Comparison of ENCODE assay signal across 13 mouse cellular contexts in the genomic region with DNA sequence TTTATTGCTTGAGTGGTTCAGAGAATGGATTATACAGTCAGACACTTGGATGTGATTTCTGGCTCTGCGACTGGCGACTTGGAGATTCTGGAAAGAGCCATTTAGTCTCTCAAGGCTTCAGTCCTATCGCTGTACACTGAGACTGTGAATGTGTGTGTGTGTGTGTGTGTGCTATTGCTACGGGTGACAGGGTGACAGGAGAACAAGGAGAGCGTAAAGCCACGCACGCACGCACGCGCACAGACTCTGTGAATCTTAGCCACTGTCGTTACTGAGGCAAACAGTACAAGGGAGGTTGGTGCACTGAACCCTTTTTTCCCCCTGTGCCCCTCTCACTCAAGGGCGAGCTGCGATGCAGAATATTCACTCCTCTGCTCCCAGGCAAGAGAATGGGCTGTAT. TPM values are rescaled to one million over a fixed set of nuclear protein-coding genes. Genes with fewer than 3 reads are reported as not detected.
DNase-seq lines count a peak whose midpoint lies in the region; ATAC-seq and TF ChIP-seq lines count a peak whose summit lies in the region.
"Had no signal": no experiment of that assay in that cellular context is flagged by ENCODE, and none has a peak within 500 bp of the region (broad histone marks: within the 10 kb centered on the region; RNA-seq: fewer than 3 reads in every experiment).

No protein-coding gene starts in this region.

- 41% methylated on average over 13 of the region's 13 CpGs for WGBS in kidney, embryonic 14.5 days
- WGBS in thymus, adult 2 months = 58% methylated on average over 13 of the region's 13 CpGs
- WGBS in hindbrain, embryonic 14.5 days = 44% methylated on average over 13 of the region's 13 CpGs

- no peak for TF ChIP-seq CTCF in thymus, adult 2 months (IDR thresholded peaks at IDR 0.05; ENCODE audit: borderline replicate concordance, control insufficient read depth, extremely low read depth, insufficient read depth, low read length, poor library complexity)

- H3K36me3 ChIP-seq in kidney, embryonic 14.5 days (ENCODE audit: control insufficient read depth, insufficient read depth, low read length) = no peaks in the 10 kb centered on the region
- no peaks in the 10 kb centered on the region for H3K36me3 ChIP-seq in thymus, adult 2 months (ENCODE audit: control insufficient read depth, insufficient read depth, low read length)
- H3K36me3 ChIP-seq in hindbrain, embryonic 14.5 days (replicated peaks; ENCODE audit: control insufficient read depth, insufficient read depth) = no peaks in the 10 kb centered on the region

- H3K27me3 ChIP-seq in kidney, embryonic 14.5 days (ENCODE audit: control insufficient read depth, insufficient read depth, low read length) = no peaks in the 10 kb centered on the region
- no peaks in the 10 kb centered on the region for H3K27me3 ChIP-seq in thymus, adult 2 months (ENCODE audit: control insufficient read depth, insufficient read depth, low read length)
- H3K27me3 ChIP-seq in hindbrain, embryonic 14.5 days (ENCODE audit: control insufficient read depth, insufficient read depth, low read length) = no peaks in the 10 kb centered on the region

- 0 out of 2 replicates have a peak, but pooled peaks have one; percentile 18 for TF ChIP-seq POLR2A in thymus, adult 2 months (IDR thresholded peaks at IDR 0.05; ENCODE audit: control insufficient read depth, extremely low read depth, insufficient read depth, low read length, poor library complexity)

- no peaks in the 10 kb centered on the region for H3K9me3 ChIP-seq in kidney, embryonic 14.5 days (ENCODE audit: control insufficient read depth, low read length)
- no peaks in the 10 kb centered on the region for H3K9me3 ChIP-seq in hindbrain, embryonic 14.5 days (ENCODE audit: control insufficient read depth, low read length)
- H3K9me3 ChIP-seq: G1E had no signal

- H3K9ac ChIP-seq in kidney, embryonic 14.5 days (ENCODE audit: low read depth, low read length) = peak overlapping the region; percentile 23; the same call in 1 of the 2 replicates
- H3K9ac ChIP-seq in hindbrain, embryonic 14.5 days = 0 out of 2 replicates have a peak overlapping the region, but pooled peaks have one; percentile 24

- peaks cover 26% of the 10 kb centered on the region for H3K4me1 ChIP-seq in kidney, embryonic 14.5 days (ENCODE audit: control insufficient read depth, insufficient read depth, low read length)
- peaks cover 31% of the 10 kb centered on the region for H3K4me1 ChIP-seq in thymus, adult 2 months (replicated peaks; ENCODE audit: control insufficient read depth, insufficient read depth, low read length)
- H3K4me1 ChIP-seq in hindbrain, embryonic 14.5 days (replicated peaks; ENCODE audit: control insufficient read depth, insufficient read depth, low read length) = peaks cover 31% of the 10 kb centered on the region

- no peak overlapping the region for H3K4me3 ChIP-seq in kidney, embryonic 14.5 days (ENCODE audit: low read length)
- no peak overlapping the region for H3K4me3 ChIP-seq in thymus, adult 2 months (ENCODE audit: control insufficient read depth, insufficient read depth, low read length)
- H3K4me3 ChIP-seq in hindbrain, embryonic 14.5 days (replicated peaks; ENCODE audit: low read length) = no peak overlapping the region
- H3K4me3 ChIP-seq: left cerebral cortex, adult 2 months had no signal

- no peak for DNase-seq in kidney, adult 9 months
- DNase-seq in thymus, adult 2 months = no peak
- DNase-seq in thymus, postnatal 36 days = no peak
- DNase-seq in hindbrain, embryonic 14.5 days (ENCODE audit: low spot score) = peak; percentile 36
- DNase-seq in retina, postnatal 1 day = peak; percentile 69
- DNase-seq: heart, adult 18-20 months; heart, postnatal 14 days; liver had no signal

- H3K27ac ChIP-seq in kidney, embryonic 14.5 days (ENCODE audit: low read depth, low read length) = no peak overlapping the region
- H3K27ac ChIP-seq in thymus, adult 2 months (ENCODE audit: control insufficient read depth, insufficient read depth, low read length) = no peak overlapping the region
- H3K27ac ChIP-seq in hindbrain, embryonic 14.5 days = peak overlapping the region; percentile 26; the same call in 1 of the 2 replicates
- H3K27ac ChIP-seq: left cerebral cortex, adult 2 months had no signal

- no peak for ATAC-seq in kidney, embryonic 14.5 days (ENCODE audit: low FRiP score, low TSS enrichment)
- no peak for ATAC-seq in hindbrain, embryonic 14.5 days (ENCODE audit: low FRiP score)
- no peak for ATAC-seq in erythroid progenitor cell, adult 5-6 weeks (replicated peaks; ENCODE audit: low FRiP score, poor library complexity, severe bottlenecking)
- ATAC-seq: activated CD4-positive, CD25-positive, alpha-beta regulatory T cell, adult 4 months had no signal

- H3K4me2 ChIP-seq in kidney, embryonic 14.5 days (replicated peaks; ENCODE audit: low read depth, low read length) = peak overlapping the region; percentile 19
- 0 out of 2 replicates have a peak overlapping the region, but pooled peaks have one; percentile 15 for H3K4me2 ChIP-seq in hindbrain, embryonic 14.5 days (replicated peaks)

RNA-seq across cellular contexts. Expression of a gene that starts 1.4 kb away (rescaled TPM):
- 10.7 and 11.0 TPM in 2 replicates for polyA plus RNA-seq in kidney, embryonic 14.5 days (2014; fragmentation: Nextera tagmentation; extraction: Ambion mirVana)
- polyA plus RNA-seq in thymus, adult 2 months (2012; rRNA removed) = 479 and 508 TPM in 2 replicates
- 17.4 and 20.0 TPM in 2 replicates for polyA plus RNA-seq in hindbrain, embryonic 14.5 days (2014; fragmentation: Nextera tagmentation; extraction: Ambion mirVana)
- 124 and 134 TPM in 2 replicates for total RNA-seq in erythroid progenitor cell, adult 5-6 weeks (2015; ENCODE audit: low replicate concordance)
- 62.9 and 115 TPM in 2 replicates for total RNA-seq in erythroid progenitor cell, adult 5-6 weeks (2017; ENCODE audit: low replicate concordance)

RNA-seq across cellular contexts. Expression of a gene that starts 33.6 kb away (rescaled TPM):
- 38.1 and 62.0 TPM in 2 replicates for polyA plus RNA-seq in kidney, embryonic 14.5 days (2014; fragmentation: Nextera tagmentation; extraction: Ambion mirVana)
- polyA plus RNA-seq in thymus, adult 2 months (2012; rRNA removed) = 11.7 and 14.2 TPM in 2 replicates
- 54.0 and 65.1 TPM in 2 replicates for polyA plus RNA-seq in hindbrain, embryonic 14.5 days (2014; fragmentation: Nextera tagmentation; extraction: Ambion mirVana)
- total RNA-seq in erythroid progenitor cell, adult 5-6 weeks (2015; ENCODE audit: low replicate concordance) = 2,179 and 2,513 TPM in 2 replicates
- total RNA-seq in erythroid progenitor cell, adult 5-6 weeks (2017; ENCODE audit: low replicate concordance) = 2,141 and 2,792 TPM in 2 replicates

Comparison
In these comparisons a context has a peak if more than half of its experiments do, and no peak if none do; other contexts are left out.
1. DNase-seq: peak in hindbrain, embryonic 14.5 days (single experiment) and retina, postnatal 1 day (single experiment); none in kidney, adult 9 months (single experiment), thymus, adult 2 months (single experiment) and thymus, postnatal 36 days (0 of 2).
2. RNA of a gene that starts 1.4 kb away (polyA plus RNA-seq): 479 to 508 TPM in thymus, adult 2 months; 17.4 to 20.0 TPM in hindbrain, embryonic 14.5 days and 10.7 to 11.0 TPM in kidney, embryonic 14.5 days; every median in the first group is over 10 times any median in the second.